Mouse (Mus musculus) layer of hippocampus, postnatal 36 days (tissue): ENCODE data around the gene Pkn3. TPM values are rescaled to one million over a fixed set of nuclear protein-coding genes. Genes with fewer than 3 reads are reported as not detected.
"Not testable (repeated sequence)": the region's sequence is repeated elsewhere in the genome, so short reads cannot be mapped to it uniquely, and the experiment has no call there.

ENCODE experiments used
- DNase-seq, 2 experiments: peaks; one replicate each; pipeline ENCODE4 v3.0.0; 2022
- total RNA-seq, 2 experiments: library from RNA; stranded (reverse); gene quantifications; 2 replicates each; pipeline ENCODE4 v1.2.3; 2021

The Pkn3 gene
- 1 to 10 TPM; 1.1 to 2.0 TPM for total RNA-seq

DNA sequence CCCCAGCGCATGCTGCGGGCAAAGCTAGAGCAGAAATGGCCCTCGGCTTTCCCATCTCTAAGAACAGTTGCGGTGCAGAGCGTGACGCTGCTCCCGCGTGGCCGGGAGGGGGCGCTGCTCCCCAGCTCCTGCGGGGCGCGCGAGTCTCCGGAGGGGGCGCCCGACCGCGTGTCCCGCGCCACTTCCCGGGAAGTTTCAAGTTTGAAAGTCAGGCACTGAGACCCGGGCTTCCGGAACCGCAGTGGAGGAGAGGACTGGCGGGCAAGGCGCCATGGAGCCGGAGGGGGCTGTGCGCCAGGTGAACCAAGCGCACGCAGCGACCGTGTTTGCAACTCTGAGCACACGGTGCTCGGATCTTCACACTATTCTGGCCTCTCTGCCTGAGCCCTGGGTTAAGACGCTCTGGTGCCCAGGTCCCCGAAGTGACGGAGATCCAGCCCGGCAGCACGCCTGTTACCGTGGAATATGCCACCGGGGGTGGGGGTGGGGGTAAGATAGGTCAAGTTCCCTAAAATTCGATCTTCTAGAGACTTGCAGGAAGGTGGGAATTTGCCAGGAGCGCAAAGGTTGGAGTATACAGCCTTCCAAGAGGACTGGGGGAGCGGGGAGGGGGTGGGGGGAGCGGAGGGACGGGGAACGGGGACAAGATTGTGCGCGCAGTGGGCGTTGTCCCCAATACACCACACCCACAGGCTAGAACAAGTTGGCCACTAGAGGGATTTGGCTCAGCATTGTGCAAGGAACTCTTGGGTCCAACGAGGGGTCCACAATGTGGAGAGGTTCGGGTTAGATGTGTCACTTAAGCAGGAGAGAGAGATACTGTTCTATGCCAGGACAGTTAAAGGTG lies at the start of gene Pkn3:
Gene Pkn3 (plus strand): TSS at position 183 of the 847 bp plus-strand sequence.
- DNase-seq: peak; percentile 76 to 77

DNA sequence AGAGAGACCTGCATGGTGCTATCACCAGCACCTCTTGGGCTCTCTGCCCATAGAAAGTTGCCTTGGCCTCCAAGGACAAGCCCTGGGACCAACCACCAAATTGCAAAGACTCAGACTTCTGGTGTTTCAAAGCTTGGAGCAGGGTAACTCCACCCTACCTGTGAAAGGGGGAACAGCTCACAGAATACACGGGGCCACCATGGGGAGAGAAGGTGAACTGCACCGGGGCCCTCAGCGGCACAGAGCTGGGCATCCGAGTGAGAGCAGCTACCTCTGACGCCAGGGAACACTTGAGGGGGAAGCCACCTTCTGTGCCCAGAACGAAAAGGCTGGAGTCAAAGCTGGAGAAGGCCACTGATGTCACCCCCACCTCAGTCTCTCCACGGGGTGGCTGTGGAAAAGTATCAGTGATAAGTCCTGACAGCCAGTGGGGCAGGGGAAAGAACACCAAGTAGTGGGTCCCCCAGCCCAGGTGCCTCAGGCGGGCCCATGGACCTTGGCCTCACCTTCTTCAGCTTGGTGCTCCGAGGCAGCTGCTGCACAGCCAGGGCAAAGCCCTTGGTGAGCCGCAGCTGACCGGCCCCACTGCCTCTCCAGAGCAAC lies 45.1 kb upstream of the Pkn3 start:
- no peak for DNase-seq

DNA sequence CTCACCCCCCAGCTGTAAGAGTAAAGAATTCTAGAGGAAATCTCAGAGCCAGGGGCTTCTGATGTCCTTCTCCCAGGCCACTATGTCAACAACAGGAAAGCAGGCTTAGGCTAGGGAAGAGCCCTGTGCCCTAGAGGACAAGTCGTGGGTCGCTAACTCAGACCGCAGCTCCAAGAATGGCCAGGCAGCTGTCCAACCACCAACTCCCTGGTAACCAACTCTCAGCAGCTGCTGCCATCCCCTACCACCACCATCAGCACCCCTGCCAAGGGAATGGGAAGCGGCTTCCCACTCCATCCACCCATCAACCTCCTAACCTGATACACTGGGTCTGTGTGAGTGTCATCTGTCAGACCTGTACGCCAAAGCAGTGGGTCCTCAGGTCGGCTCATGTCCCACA lies 44.5 kb upstream of the Pkn3 start:
- DNase-seq: no peak

DNA sequence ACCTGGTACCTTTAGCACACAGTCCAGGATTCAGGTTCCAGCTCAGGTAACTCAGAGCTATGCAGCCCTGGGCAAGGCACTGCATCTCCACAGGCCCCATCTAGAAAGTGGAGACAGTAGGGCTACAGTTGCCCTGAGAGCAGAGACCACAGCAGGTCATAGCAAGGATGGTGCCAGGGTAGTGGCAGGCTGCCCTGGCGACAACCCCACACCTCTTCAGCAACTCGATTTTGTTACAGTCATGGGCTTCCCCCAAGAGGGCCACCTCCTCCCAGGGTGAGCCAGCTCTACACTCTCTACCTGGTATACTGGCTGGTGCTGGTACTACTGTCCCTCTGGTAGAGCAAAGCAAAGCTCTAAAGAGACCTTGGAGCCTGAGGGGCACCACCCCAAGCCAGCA lies 39.7 kb upstream of the Pkn3 start:
- no peak for DNase-seq

DNA sequence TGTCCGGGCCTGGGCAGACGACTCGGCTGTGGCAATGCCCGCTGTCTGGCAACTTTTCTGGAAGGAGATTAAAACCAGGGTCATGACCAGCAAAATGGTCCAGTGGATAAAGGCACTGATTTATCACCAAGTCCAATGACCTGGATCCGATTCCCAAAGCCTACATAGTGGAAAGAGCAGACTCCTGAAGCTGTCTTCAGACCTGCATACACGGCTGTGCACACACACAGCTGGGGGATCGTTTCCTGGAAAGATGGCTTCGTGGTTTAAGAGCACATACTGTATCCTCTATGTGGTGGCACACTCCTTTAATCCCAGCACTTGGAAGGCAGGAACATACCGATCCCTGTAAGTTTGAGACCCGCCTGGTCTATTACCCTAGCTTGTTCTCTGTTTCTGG lies 39.1 kb upstream of the Pkn3 start:
- DNase-seq: no peak

DNA sequence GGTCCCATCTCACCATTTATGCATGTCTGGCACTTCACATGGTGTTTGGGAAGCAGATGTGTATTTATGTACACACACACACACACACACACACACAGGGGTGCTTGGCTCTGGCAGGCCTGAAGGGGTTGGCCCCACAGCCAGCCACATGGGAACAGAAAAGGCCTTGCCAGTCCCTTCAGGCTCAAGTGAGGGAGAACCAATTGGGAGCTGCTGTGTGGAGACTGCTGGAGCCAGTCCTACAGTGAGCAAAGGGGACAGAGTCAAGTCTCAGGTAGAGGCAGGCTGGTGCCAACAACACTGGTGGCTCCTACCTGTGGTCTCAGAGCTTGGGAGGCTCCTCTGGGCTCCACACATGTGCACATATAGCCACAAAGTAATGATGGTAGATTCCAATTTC lies 37.8 kb upstream of the Pkn3 start:
- DNase-seq: no peak

DNA sequence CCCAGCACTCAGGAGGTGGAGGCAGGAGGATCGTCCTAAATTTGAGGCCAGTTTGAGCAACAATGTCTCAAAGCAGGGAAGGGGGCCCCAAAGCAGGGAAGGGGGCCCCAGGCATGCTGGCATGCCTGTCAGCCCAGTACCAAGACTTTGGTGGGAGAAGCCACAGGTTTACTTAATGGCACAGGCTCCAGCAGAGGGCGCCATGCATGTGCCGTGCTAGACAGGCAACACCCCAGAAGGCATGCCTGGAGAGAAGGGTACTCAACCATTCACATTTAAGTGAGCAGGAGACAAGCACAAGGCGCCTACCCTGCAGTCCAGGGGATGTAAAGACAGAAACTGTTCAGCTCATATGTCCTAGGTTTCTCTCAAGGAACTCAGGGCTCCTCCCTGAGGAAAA lies 35.0 kb upstream of the Pkn3 start:
- peak; percentile 66 to 72 for DNase-seq

DNA sequence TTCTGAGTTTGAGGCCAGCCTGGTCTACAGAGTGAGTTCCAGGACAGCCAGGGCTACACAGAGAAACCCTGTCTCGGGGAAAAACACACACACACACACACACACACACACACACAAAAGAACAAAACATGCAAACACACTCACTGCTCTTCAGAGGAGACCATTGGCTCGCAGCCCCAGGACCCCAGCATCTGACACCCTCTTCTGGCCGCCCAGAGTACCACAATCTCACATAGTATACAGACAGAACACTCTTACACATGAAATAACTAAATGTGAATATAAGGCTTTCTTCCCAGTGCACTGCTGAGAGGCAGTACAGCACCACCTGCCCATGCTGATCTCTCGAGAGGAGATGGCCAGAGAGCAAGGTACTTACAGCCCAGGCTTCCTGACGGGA lies 32.9 kb upstream of the Pkn3 start:
- no peak for DNase-seq

DNA sequence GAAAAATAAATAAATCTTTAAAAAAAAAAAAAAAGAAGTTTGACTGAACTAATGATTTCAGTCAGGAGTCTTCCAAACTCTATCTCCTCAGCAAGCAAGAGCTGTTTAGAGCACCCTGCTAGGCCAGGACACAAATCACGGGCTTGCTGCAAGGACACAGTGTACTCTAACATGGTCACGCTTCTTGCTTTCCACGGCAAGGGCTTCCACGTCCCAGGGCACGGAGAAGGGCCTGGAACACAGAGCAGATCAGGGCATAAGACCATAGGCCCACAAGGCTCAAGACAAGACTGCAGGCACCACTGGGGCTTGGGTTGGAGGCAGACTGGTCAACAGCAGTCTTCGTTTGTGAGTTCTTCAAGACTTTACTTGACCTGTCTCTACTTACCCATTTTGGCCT lies 30.4 kb upstream of the Pkn3 start:
- DNase-seq: no peak

DNA sequence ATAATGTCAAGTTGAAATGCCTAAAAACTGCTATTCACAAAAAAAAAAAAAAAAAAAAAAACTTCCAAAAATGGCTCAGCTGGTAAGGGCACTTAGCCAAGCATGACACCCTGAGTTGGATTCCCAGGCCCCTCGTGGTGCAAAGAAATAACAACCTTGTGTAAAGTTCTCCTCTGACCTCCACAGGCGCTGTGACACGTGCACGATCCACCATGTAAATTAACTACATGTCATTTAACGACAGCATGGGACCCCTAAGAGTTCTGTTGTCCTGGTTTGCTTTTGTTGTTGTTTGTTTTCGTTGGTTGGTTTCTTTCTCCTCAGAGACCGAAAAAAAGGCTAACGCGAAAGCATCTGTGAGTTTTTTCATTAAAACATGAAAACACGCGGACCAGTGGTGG lies 29.4 kb upstream of the Pkn3 start:
- no peak for DNase-seq

DNA sequence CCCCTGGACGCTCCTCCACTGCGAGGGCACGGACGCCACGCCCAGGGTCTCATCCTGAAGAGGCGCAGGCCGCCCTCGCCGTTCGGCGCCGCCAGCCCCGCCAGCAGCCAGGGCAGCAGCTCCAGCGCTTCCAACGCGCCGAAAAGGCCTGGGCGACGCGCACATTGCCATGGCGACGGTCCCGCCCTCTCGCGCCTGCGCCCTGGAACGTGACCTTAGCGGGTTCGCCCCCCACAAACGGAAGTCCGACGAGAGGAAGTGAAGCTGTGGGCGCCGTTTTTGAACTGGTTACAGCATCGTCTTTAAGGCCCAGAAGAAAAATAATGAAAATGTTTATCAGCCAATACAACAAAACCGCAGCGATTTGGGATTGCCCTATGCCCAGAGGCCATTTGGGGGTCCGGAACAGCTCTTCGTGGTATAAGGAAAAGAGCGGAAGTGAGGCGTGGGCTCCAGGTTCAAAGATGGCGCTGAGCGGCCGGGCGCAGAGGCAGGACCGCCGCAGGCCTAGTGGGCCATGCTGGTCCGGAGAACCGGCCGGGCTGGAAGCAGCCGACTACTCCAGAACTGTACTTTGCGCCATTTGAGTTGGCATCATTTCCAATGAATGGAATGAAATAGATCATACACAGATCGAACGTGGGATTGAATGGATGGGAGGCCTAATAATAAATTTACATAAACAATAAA lies 28.6 kb upstream of the Pkn3 start, which contains the start of gene Wdr34:
Gene Wdr34 (minus strand): TSS at position 183 of the 690 bp plus-strand sequence.
- peak; percentile 97 to 98 for DNase-seq

DNA sequence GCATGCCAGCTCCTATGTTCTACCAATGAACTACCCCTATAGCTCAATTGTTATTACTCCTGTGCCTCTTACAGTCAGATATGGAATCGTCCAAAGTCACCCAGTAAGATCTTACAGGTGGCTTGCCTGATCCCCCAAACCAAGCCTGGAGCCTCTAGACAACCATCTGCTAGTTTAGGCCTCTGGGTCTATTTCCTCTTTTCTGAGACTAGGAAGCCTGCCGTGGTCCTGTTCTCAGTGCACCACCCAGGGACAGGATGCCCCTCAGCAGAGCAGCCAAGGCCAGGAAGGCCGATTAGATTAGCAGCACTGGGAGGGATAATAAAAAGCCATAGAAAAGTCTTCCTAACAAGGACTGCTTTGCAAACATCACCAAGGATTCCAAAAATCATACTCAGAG lies 27.7 kb upstream of the Pkn3 start:
- no peak for DNase-seq

DNA sequence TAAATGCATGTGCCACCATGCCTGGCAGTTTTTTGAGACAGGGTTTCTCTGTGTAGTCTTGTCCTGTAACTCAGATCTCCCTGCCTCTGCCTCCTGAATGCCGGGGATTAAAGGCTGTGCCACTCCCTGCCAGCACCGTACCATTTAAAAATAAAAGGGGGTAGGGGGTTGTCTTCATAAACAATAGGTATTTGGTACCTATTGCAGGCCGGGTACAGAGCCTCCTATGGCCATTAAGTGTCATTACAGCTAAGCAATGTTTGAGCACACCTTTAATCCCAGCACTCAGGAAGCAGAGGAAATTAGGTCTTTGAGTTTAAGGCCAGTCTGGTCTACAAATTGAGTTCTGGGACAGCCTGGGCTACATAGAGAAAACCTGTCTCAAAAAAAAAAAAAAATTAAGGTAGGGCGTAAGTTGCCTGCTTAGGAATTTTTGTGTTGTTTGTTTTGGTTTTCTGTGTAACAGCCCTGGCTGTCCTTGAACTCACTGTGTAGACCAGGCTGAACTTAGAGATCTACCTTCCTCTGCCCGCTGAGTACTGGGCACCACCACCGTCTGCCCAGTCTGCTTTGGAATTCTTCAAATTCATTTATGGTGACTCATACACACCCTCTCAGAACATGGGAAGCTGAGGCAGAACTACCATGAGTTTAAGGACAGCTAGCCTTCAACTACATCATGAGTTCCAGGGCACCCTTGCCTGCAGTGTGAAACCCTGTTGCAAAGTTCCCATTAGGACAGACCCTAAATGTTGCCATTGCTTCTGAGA lies 25.3 kb upstream of the Pkn3 start:
- DNase-seq: no peak

DNA sequence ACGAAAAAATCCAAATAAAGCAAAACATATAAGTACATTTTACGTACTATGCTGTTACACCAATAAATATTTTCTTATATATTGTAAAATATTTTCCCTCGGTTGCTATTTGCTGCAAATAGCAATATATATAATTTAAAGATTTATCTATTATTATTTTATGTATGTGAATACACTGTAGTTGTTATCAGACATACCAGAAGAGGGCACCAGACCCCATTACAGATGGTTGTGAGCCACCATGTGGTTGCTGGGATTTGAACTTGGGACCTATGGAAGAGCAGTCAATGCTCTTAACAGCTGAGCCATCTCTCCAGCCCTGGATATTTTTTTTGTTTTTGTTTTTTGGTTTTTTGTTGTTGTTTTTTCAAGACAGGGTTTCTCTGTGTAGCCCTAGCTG lies 22.2 kb upstream of the Pkn3 start:
- DNase-seq: not testable (repeated sequence)

DNA sequence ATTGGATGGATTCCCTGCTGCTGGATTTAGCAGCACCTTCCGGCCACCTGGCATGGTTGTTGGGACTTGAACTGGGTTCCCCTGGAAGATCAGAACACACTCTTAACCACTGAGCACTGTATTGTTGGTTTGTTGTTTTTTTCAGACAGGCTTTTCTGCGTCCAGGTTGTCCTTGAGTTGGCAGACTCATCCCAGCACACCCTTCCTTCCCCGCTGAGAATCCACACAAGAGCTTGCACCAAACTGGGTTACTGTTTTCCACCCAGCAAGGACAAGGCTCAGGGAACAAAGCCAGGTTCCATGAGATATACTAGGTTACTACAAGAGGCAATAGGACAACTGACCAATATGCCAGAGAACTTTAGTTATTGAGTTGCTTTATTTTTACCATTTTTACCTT lies 20.7 kb upstream of the Pkn3 start:
- no peak for DNase-seq

DNA sequence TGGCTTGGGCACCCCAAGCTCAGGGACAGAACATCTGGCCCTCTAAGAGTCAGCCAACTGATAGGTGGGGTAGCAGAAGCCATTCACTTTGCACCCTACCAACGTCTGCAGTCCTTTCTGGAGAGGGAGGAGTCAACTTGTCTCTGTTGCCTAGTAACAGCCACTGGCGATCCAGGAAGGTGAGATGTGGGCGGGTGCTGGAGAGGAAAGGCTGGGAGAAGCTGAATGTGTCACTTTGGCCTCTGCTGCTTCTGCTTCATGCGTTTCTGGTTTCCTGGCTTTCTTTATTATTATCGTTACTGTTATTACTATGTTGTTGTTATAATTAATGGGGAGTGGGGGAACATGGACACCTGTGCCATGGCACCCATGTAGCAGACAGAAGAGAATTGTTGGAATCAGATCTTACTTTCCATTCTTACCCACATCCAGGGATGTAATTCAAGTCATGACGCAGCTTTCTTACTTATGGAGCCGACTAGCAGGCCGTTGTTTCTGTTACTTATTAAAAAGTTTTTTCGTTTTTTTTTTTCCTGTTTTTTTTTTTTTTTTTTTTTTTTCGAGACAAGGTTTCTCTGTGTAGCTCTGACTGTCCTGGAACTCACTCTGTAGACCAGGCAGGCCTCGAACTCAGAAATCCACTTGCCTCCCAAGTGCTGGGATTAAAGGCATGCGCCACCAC lies 20.1 kb upstream of the Pkn3 start, which contains the start of gene Set:
Gene Set (plus strand): TSS at position 156 of the 682 bp plus-strand sequence.
- no peak for DNase-seq

DNA sequence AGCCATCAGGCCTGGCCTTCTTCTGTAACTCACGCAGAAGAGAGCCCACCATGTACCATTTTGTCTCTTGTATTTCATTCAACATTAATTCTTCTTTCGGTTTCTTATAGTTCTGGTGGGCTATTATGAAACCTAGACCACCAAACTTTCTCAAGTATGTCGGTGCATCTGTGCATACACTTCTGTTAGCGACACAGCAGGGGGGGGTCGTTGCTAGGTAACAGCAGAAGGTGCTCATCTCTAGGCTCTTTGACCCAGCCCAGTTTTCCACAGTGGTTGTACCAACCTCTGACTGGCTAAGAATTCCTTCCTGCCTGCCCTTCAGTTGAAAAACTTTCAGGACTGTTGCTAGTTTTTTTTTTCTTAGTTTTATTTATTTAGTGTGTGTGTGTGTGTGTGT lies 19.1 kb upstream of the Pkn3 start:
- DNase-seq: no peak

DNA sequence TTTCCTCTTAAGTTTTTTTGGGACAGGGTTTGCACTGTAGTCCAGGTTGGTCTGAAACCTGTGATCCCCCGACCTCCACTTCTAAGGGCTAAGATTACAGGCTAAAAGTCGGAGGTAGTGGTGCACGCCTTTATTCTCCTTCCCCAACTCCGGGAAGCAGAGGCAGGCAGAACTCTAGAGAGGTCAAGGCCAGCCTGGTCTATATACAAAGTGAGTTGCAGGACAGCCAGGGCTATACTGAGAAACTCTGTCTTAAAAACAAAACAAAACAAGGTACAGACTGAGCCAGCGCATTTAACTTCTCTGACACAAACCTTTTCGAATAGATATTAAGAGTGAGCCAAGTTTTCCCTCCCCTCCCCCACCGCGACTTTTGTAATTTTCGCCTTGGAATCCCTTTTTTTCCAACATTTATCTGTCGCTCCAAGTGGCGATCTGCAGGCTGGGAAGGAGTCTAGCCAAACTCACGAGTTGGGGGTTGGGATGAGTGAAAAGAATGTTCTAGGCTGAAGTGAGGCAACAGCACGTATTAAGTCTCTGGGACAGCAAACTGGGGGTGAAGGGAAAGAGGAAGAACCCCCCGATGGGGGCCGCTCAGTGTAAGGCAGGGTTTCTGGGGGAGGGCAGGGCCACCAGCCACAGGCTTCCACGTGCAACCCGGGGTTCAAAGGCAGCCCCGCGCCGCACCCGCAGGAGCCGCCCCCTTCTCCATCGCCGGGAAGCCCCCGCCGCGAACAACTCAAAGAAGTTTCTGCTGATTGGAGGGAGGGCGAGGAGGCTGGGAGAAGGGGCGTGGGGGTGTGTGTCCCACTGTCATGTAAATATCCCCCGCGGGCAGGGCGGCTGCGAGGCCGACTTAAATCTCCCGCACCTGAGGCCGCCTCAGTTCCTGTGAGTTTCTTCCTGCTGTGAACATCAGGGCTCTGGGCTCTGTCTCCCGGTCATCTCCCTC lies 16.0 kb upstream of the Pkn3 start:
- DNase-seq: peak; percentile 36 to 38

DNA sequence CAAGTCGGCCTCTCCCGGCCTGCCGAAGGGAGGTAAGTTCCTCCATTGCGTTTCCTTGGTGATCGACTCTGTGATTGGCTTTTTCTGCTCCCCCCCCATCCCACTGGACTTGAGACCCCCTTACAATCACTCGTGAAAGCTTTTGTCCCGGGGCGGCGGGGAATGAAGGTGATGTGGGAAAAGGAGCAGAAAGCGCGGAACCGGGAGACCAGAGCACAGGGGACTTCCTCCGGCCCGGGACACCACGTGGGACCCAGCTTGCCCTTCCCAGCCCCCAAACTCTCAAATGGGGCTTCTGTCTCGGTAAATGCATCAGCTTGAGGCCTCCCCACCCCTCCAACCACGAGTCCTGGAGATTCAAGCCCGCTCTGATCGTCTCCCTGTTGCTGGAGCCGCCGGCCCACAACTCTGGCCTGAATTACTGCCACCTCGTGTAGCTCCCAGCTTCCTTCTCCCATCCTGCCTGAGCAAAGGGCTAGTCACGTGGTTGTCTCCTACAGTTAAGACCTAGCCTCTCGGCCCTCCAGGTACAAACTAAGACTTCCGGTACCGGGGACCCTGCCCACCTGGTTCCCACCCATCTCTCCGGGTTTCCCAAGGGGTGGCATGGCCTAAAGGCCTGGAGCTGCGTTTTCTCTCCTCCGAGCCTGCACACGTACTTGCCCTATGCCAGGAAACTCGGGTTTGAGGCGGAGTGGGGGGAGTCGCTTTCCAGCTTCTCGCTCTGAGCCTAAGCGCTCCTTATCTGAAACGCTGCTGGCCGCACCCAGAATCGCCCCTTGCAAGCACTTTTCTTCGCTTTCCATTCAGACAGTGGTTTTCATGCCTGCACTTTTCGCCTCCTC lies 15.0 kb upstream of the Pkn3 start:
- DNase-seq: peak; percentile 37 to 43

DNA sequence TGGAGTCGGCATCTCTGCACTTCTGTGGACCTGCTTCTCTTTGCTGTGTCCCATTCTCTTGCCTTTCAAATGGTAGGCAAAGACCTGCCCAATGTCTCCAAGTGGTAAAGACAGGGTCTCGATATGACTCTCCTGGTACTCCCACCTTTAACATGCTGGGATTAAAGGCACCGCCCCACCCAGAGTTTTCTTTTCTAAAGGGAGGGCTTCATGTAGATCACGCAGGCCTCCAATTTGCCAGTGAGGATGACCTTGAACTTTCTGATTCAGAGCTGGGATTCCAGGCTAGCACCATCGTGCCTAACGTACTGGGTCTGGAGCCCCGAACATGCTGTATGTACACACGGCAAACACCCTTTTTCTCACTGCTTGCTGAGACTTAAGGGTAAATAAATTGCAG lies 14.2 kb upstream of the Pkn3 start:
- no peak for DNase-seq
